Mouse (Mus musculus): ENCODE measurements around the gene Gng4.

The Gng4 gene

DNA sequence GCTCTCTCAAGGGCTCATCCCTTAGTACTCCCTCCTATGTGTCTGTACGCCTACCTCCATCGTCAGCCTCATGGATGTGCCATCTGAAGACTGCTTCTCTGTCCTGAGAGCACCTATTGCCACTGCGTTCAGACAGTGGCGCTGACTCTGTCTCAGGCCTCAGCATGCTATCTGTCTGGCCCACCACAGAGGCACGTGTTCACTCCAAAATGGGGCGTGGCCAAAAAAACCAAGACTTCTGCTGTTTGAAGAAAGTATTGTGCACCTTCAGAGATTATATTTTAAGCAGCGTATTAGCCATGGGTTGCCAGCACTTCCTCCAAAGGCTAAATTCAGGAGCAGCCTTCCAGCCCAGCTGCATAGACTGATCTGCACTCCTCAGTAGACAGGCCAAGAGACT, 27.0 kb downstream of the Gng4 start:
- no peak for DNase-seq (ENCODE audit: extremely low read depth, low read depth, low spot score)

GRCm38 (mm10) chr13:13818696-13819095, 34.8 kb downstream of the Gng4 start:
- no peak for DNase-seq (ENCODE audit: extremely low read depth, low read depth, low spot score)

GRCm38 (mm10) chr13:13820234-13821123, 36.6 kb downstream of the Gng4 start:
- DNase-seq (ENCODE audit: extremely low read depth, low read depth, low spot score), result no peak

GRCm38 (mm10) chr13:13824946-13825345, 41.1 kb downstream of the Gng4 start:
- no peak for DNase-seq (ENCODE audit: extremely low read depth, low read depth, low spot score)

DNA sequence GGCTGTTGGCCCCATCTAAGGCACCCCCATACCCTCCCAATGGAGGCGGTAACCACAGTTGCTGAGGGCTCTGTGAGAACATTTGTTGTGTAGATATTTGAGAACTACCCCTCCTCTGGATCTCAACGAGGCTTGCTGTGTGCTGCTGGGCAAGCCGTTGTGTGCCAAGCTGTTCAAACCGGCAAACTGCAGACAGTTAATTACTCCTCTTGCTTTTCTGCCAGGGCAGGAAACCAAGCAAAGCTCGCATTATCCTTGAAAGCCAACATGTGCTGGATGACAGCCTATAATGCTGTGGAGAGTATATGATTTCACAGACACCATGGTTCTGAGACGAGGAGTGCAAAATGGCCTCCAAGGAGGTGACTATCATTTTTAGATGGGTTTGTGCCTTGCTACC, 42.7 kb downstream of the Gng4 start:
- no peak for DNase-seq (ENCODE audit: extremely low read depth, low read depth, low spot score)

DNA sequence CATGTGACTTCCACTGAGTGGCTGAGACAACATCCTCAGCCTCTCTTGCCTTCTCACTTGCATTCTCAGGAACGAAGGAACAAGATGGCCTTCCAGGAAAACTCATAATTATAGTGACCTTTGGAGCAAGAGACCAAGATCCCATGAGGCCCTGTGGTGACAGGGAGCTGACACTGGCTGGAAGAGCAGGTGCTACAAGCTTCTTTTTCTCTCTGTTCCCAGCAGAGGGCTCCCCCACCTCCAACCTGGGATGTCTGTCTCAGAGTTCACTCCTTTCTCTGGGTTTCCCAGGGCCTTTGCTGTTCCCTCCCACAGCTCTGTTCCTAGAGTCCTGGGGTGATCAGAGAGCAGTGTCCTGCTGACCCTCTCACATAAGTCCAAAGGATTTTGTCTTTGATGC, 44.3 kb downstream of the Gng4 start:
- DNase-seq (ENCODE audit: extremely low read depth, low read depth, low spot score), result no peak

DNA sequence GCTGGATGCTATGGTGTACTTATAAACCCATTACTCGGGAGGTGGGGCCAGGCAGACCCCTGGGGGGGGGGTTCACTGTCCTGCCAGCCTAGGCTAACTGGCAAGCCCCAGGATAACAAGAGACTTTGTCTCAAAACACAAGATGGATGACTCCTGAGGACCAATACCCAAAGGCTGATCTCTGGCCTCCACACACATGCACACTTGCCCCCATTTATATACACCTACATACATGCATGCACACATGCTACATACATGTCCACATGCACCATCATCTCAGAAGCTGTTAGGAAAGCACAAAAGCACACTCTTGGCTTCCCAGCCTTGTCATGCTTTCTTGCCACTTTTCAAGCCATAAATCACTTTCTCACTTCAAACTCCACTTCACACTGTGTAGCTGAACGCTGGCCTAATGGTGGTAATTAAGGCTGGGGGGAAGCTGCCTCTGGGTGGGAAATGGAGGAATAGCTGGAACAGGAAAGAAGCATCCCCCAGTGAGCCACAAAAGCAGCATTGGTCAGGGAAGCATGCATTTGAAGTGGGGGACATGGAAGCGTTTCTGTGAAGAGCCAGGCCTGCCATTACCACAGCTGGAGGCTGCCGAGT, 46.7 kb downstream of the Gng4 start:
- DNase-seq (ENCODE audit: extremely low read depth, low read depth, low spot score), result no peak

DNA sequence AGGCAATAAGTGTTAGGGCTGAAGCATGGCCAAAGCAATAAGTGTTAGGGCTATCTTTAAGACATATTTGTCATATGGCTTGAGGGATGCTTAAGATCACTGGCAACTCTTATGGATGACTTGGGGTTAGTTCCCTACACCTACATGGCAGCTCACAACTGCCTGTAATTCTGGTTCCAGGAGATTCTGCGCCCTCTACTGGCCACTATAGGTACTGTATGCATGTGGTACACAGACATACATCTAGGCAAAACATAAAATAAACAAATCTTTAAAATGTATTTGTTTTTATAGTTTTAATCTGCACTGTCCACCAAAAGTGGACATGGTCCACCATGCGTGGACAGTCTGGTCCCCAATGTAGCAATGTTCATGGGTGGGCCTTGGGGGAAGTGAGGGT, 51.3 kb downstream of the Gng4 start:
- no peak for DNase-seq (ENCODE audit: extremely low read depth, low read depth, low spot score)

GRCm38 (mm10) chr13:13845021-13845420, 61.2 kb downstream of the Gng4 start:
- DNase-seq (ENCODE audit: extremely low read depth, low read depth, low spot score), result no peak

DNA sequence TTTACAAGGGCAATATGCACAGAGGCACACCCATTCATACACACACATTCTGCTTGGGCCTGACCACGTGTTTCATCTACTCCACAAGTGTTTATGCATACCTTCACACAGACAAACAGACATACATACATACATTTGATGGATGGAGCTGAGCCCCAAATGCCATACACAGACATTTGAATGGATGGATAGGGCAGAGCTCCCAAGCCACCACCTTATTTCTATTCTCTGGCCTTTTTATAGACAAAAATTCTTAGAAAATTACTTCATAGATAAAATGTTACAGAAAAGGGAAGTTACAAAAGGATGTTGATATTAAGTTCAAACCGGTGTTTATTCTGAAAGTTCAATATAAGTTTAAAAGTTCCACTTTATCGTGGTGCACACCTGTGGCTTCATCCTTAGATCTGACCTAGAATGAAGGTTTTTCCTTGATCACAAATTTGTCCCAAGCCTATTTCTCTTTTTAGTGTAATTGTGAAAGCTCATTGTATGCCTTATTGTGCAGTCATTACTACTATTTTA, 63.3 kb downstream of the Gng4 start:
- no peak for DNase-seq (ENCODE audit: extremely low read depth, low read depth, low spot score)

GRCm38 (mm10) chr13:13857190-13857589, 73.3 kb downstream of the Gng4 start:
- no peak for DNase-seq (ENCODE audit: extremely low read depth, low read depth, low spot score)

DNA sequence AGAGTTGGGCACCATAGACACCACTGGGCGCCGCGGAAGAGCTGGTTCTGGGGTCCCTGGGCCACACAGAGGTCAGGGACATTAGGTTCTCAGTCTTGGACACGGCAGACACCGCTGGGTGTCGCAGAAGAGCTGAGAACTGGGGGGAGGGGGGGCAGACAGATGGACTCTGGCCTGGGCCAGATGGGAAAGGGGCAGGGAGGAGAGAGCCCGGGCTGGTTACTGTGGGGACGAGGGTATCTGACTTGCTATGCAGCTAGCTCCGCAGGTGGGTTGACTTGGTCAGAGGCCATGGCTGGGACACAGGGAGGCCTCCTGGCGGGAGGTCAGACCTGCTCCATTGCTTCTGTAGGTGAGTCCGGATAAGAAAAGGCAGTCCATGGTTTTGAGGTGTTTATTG, 78.5 kb downstream of the Gng4 start:
- DNase-seq (ENCODE audit: extremely low read depth, low read depth, low spot score), result no peak

DNA sequence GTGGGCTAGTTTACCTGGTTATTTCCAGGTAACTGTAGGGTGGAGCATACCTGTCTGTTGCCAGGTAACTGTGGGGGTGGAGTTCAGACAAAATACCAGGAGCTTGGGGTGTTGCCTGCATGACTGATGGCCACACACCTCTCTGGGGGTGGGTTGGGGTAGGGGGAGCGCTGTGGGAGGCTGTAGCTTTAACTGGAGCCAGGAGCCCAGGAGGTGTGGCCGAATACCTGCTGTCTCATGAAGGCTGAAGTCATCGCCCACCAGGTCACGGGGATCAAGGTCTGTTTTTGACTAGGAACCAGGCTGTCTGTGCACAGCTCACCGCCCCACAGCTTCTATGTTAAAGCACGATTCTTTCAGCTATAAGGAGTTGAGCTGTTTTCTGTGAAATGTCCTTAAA, 79.1 kb downstream of the Gng4 start:
- DNase-seq (ENCODE audit: extremely low read depth, low read depth, low spot score), result no peak

DNA sequence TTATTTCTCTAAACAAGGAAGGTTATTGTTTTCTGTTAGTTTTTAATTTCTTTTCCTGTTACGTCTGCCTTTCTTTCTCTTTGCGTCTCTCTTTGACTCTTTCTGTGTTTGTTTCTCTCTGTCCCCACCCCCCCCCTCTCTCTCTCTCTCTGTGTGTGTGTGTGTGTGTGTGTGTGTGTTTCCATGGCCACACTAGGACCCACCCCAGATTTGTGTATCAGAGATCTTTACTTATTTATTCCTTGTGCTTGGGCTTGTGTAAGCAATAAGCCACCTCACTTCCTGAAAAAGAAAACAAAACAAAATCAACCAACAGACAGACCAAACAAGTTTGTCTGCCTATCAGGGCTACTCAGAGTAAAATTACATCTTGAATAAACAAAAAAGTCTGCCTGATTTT, 82.5 kb downstream of the Gng4 start:
- DNase-seq (ENCODE audit: extremely low read depth, low read depth, low spot score), result no peak

- DNase-seq (ENCODE audit: extremely low read depth, low read depth, low spot score), result no peak
Measured at GRCm38 (mm10) chr13:13867078-13867759, 83.4 kb downstream of the Gng4 start.

DNA sequence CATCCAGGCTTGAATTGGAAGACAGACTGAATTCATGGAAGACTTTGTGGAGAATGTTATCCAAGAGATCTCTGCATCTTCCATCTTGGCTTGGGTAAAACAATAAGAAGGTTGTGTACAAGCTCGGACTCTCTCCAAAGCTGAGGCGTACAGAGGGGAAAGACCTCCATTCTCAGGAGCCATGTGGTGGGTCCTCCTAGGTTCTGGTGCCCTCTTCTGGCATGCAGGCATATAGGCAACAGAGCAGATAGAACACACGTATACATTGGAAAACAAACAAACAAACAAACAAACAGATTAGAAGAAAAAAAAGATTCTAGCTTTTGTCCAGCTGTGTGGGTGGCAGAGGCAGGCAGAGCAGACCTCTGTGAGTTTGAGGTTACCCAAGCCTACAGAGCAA, 84.1 kb downstream of the Gng4 start:
- no peak for DNase-seq (ENCODE audit: extremely low read depth, low read depth, low spot score)

Measured in fat pad, adult 2 months (tissue).